Mouse (Mus musculus) CH12F3 (cell line): ENCODE results near the gene Vmn2r11.
"Not testable (repeated sequence)": the region's sequence is repeated elsewhere in the genome, so short reads cannot be mapped to it uniquely, and the experiment has no call there.

Experiments used
- in situ Hi-C: fragments of 300-500 bp; cut with MboI; formaldehyde crosslinking; loops from 2 replicates; pipeline ENCODE4 v1.14.3; 2020; ENCODE audit warnings: low sequenced_read_pairs

Gene Vmn2r11

DNA sequence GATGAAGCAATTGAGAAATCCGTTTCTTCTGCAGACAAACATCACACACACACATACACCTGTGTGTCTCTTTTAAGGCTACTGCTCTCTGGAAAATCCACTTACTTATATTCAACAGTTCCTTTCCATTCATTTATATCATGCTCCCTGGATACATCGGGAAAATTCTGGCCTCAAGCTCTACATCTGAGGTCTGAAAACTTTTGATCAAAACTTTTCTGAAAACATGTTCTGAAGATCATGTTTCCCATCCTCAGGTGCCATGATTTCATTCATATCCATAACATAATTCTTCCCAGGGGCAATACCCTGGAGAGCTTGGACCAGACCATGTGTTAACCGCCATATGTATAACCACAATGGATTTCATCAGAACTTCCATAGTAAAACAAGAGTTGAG lies at the start of gene Vmn2r11:
Gene Vmn2r11 (minus strand): TSS at position 101 of the 400 bp plus-strand sequence.
- in situ Hi-C loops, result not testable (repeated sequence)

DNA sequence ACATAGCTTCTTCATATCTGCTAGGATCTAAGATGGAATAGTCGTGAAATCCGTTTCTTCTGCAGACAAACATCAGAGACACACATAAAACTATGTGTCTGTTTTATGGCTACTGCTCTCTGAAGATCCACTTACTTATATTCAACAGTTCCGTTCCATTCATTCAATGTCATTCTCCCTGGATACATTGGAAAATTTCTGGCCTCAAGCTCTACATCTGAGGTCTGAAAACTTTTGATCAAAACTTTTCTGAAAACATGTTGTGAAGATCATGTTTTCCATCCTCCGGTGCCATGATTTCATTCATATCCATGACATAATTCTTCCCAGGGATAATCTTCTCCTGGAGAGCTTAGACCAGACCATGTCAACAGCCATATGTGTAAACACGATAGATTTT lies 38.5 kb upstream of the Vmn2r11 start, which contains the start of gene Vmn2r12:
Gene Vmn2r12 (minus strand): TSS at position 101 of the 400 bp plus-strand sequence.
- in situ Hi-C loops, result not testable (repeated sequence)

- in situ Hi-C loops, result not testable (repeated sequence)
Observed at GRCm38 (mm10) chr5:109096482-109096881, 37.1 kb upstream of the Vmn2r11 start.

DNA sequence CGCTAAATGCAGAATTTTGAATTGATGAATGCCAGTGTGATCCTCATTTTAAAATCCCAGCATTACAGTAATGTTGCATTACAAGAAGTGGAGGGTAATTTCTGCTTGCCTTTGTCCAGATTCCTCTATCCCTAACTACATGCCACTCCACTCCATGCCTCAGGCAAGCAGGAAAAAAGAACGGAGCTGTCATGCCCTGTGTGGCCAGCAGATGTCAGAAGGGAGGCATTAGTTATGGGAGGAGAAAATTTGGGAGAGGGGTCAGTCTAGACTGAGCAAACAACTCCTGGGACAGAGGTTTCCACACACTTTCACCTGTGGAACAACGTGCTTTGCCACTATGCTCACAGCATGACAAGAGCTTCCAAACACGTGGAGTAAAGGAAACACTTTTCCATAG lies 12.6 kb upstream of the Vmn2r11 start:
- in situ Hi-C loops, result not testable (repeated sequence)

GRCm38 (mm10) chr5:109055286-109055685 lies 4.1 kb downstream of the Vmn2r11 start:
- in situ Hi-C loops, result no loop called here

- in situ Hi-C loops, result no loop called here
Observed at GRCm38 (mm10) chr5:109032591-109032990, 26.8 kb downstream of the Vmn2r11 start.

DNA sequence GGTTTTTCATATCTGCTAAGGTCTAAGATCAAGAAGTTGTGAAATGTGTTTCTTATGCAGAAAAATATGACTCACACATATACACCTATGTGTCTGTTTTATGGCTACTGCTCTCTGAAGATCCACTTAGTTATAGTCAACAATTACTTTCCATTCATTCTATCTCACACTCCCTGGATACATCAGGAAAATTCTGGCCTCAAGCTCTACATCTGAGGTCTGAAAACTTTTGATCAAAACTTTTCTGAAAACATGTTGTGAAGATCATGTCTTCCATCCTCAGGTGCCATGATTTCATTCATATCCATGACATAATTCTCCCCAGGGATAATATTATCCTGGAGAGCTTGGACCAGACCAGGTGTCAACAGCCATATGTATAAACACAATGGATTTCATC lies 52.9 kb downstream of the Vmn2r11 start, which contains the start of gene Vmn2r10:
Gene Vmn2r10 (minus strand): TSS at position 101 of the 400 bp plus-strand sequence.
- in situ Hi-C loops, result not testable (repeated sequence)
